Mouse (Mus musculus): Measurements from ENCODE around the gene Mavs. TPM values are rescaled to one million over a fixed set of nuclear protein-coding genes. Genes with fewer than 3 reads are reported as not detected.

Mavs gene
- polyA plus RNA-seq, 1 experiment from 2014 or later: 19.7 TPM

GRCm38 (mm10) chr2:131255738-131256137 lies 21.9 kb downstream of the Mavs start:
- H3K36me3 ChIP-seq (replicated peaks): no peaks in the 10 kb centered on the region
- no peak overlapping the region for H3K4me3 ChIP-seq
- WGBS: 48% methylated on average over 3 of the region's 3 CpGs
- no peaks in the 10 kb centered on the region for H3K27me3 ChIP-seq (ENCODE audit: poor library complexity, severe bottlenecking)
- DNase-seq (ENCODE audit: extremely low spot score, low spot score): no peak
- H3K27ac ChIP-seq: no peak overlapping the region
- H3K4me1 ChIP-seq: peaks cover 29% of the 10 kb centered on the region
- no peaks in the 10 kb centered on the region for H3K9me3 ChIP-seq

- Histone ChIP-seq H3K36me3 (replicated peaks) (no peaks in the 10 kb centered on the region), H3K27me3 (ENCODE audit: poor library complexity, severe bottlenecking) (no peaks in the 10 kb centered on the region), H3K27ac (no peak overlapping the region), H3K4me3 (no peak overlapping the region), H3K9me3 (no peaks in the 10 kb centered on the region), H3K4me1 (peaks cover 45% of the 10 kb centered on the region)
- 84% methylated on average over 8 of the region's 8 CpGs for WGBS
- DNase-seq (ENCODE audit: extremely low spot score, low spot score): no peak
These were observed 24.8 kb downstream of the Mavs start for GRCm38 (mm10) chr2:131258693-131259092.

- peak overlapping the region; percentile 99 for H3K27ac ChIP-seq
- peaks cover 54% of the 10 kb centered on the region for H3K4me1 ChIP-seq
- H3K36me3 ChIP-seq (replicated peaks): peaks cover 2% of the 10 kb centered on the region; the same call in 1 of the 2 replicates
- no peaks in the 10 kb centered on the region for H3K9me3 ChIP-seq
- DNase-seq (ENCODE audit: extremely low spot score, low spot score): no peak
- H3K27me3 ChIP-seq (ENCODE audit: poor library complexity, severe bottlenecking): no peaks in the 10 kb centered on the region
- peak overlapping the region; percentile 83 for H3K4me3 ChIP-seq
- WGBS: 71% methylated on average over 9 of the region's 9 CpGs
These were observed 26.9 kb downstream of the Mavs start for GRCm38 (mm10) chr2:131260544-131261307.

GRCm38 (mm10) chr2:131261481-131262212 lies 27.8 kb downstream of the Mavs start:
- H3K9me3 ChIP-seq: no peaks in the 10 kb centered on the region
- H3K27me3 ChIP-seq (ENCODE audit: poor library complexity, severe bottlenecking): no peaks in the 10 kb centered on the region
- peaks cover 53% of the 10 kb centered on the region for H3K4me1 ChIP-seq
- H3K4me3 ChIP-seq: peak overlapping the region; percentile 83
- 6% methylated on average over 10 of the region's 10 CpGs for WGBS
- H3K27ac ChIP-seq: peak overlapping the region; percentile 99
- peaks cover 3% of the 10 kb centered on the region for H3K36me3 ChIP-seq (replicated peaks)
- no peak for DNase-seq (ENCODE audit: extremely low spot score, low spot score)

- no peaks in the 10 kb centered on the region for H3K9me3 ChIP-seq
- peaks cover 47% of the 10 kb centered on the region for H3K4me1 ChIP-seq
- under 1% methylated on average over 47 of the region's 49 CpGs for WGBS
- H3K36me3 ChIP-seq (replicated peaks): peaks cover 5% of the 10 kb centered on the region
- H3K27me3 ChIP-seq (ENCODE audit: poor library complexity, severe bottlenecking): no peaks in the 10 kb centered on the region
- peak within 1 kb of the TSS; percentile 99 for H3K27ac ChIP-seq
- H3K4me3 ChIP-seq: peak within 1 kb of the TSS; percentile 83
- DNase-seq (ENCODE audit: extremely low spot score, low spot score): peak; percentile 98
These were observed 28.4 kb downstream of the Mavs start, which contains the start of gene Pank2 for GRCm38 (mm10) chr2:131262213-131262672. TSS of gene Pank2 (plus strand) at chr2:131262495.

- Histone ChIP-seq H3K27ac (peak overlapping the region; percentile 99), H3K36me3 (replicated peaks) (peaks cover 10% of the 10 kb centered on the region), H3K27me3 (ENCODE audit: poor library complexity, severe bottlenecking) (no peaks in the 10 kb centered on the region), H3K9me3 (no peaks in the 10 kb centered on the region), H3K4me1 (peaks cover 40% of the 10 kb centered on the region), H3K4me3 (peak overlapping the region; percentile 83)
- DNase-seq (ENCODE audit: extremely low spot score, low spot score): no peak
- under 1% methylated on average over 59 of the region's 59 CpGs for WGBS
These were observed 29.1 kb downstream of the Mavs start for GRCm38 (mm10) chr2:131262680-131263670.

GRCm38 (mm10) chr2:131264027-131264426 lies 30.2 kb downstream of the Mavs start:
- H3K27ac ChIP-seq: no peak overlapping the region
- peak overlapping the region; percentile 83 for H3K4me3 ChIP-seq
- WGBS: 85% methylated on average over 6 of the region's 6 CpGs
- H3K9me3 ChIP-seq: no peaks in the 10 kb centered on the region
- DNase-seq (ENCODE audit: extremely low spot score, low spot score): no peak
- H3K27me3 ChIP-seq (ENCODE audit: poor library complexity, severe bottlenecking): no peaks in the 10 kb centered on the region
- H3K4me1 ChIP-seq: peaks cover 39% of the 10 kb centered on the region
- H3K36me3 ChIP-seq (replicated peaks): peaks cover 20% of the 10 kb centered on the region

- peak overlapping the region; percentile 83; the same call in 1 of the 2 replicates for H3K4me3 ChIP-seq
- no peak for DNase-seq (ENCODE audit: extremely low spot score, low spot score)
- H3K27me3 ChIP-seq (ENCODE audit: poor library complexity, severe bottlenecking): no peaks in the 10 kb centered on the region
- no peak overlapping the region for H3K27ac ChIP-seq
- 84% methylated on average over 2 of the region's 2 CpGs for WGBS
- H3K4me1 ChIP-seq: peaks cover 39% of the 10 kb centered on the region
- no peaks in the 10 kb centered on the region for H3K9me3 ChIP-seq
- H3K36me3 ChIP-seq (replicated peaks): peaks cover 31% of the 10 kb centered on the region
These were observed 31.2 kb downstream of the Mavs start for GRCm38 (mm10) chr2:131265056-131265455.

GRCm38 (mm10) chr2:131275493-131275892 lies 41.6 kb downstream of the Mavs start:
- DNase-seq (ENCODE audit: extremely low spot score, low spot score): no peak
- H3K27ac ChIP-seq: no peak overlapping the region
- no peaks in the 10 kb centered on the region for H3K27me3 ChIP-seq (ENCODE audit: poor library complexity, severe bottlenecking)
- 95% methylated on average over 3 of the region's 3 CpGs for WGBS
- H3K36me3 ChIP-seq (replicated peaks): peaks cover 89% of the 10 kb centered on the region
- no peaks in the 10 kb centered on the region for H3K9me3 ChIP-seq
- no peak overlapping the region for H3K4me3 ChIP-seq
- no peaks in the 10 kb centered on the region for H3K4me1 ChIP-seq

GRCm38 (mm10) chr2:131276722-131277121 lies 42.9 kb downstream of the Mavs start:
- Histone ChIP-seq H3K9me3 (no peaks in the 10 kb centered on the region), H3K4me1 (no peaks in the 10 kb centered on the region), H3K27me3 (ENCODE audit: poor library complexity, severe bottlenecking) (no peaks in the 10 kb centered on the region), H3K4me3 (no peak overlapping the region), H3K36me3 (replicated peaks) (peaks cover 89% of the 10 kb centered on the region), H3K27ac (no peak overlapping the region)
- no peak for DNase-seq (ENCODE audit: extremely low spot score, low spot score)
- WGBS: 95% methylated on average over 5 of the region's 5 CpGs

GRCm38 (mm10) chr2:131281596-131281995 lies 47.7 kb downstream of the Mavs start:
- no peak for DNase-seq (ENCODE audit: extremely low spot score, low spot score)
- Histone ChIP-seq H3K9me3 (no peaks in the 10 kb centered on the region), H3K27me3 (ENCODE audit: poor library complexity, severe bottlenecking) (no peaks in the 10 kb centered on the region), H3K36me3 (replicated peaks) (peaks cover 97% of the 10 kb centered on the region), H3K27ac (no peak overlapping the region), H3K4me1 (no peaks in the 10 kb centered on the region), H3K4me3 (no peak overlapping the region)
- 74% methylated on average over 1 of the region's 1 CpGs for WGBS

GRCm38 (mm10) chr2:131286276-131286675 lies 52.4 kb downstream of the Mavs start:
- H3K36me3 ChIP-seq (replicated peaks): peaks cover 92% of the 10 kb centered on the region
- 95% methylated on average over 1 of the region's 1 CpGs for WGBS
- no peaks in the 10 kb centered on the region for H3K9me3 ChIP-seq
- no peaks in the 10 kb centered on the region for H3K27me3 ChIP-seq (ENCODE audit: poor library complexity, severe bottlenecking)
- H3K4me1 ChIP-seq: no peaks in the 10 kb centered on the region
- no peak overlapping the region for H3K27ac ChIP-seq
- DNase-seq (ENCODE audit: extremely low spot score, low spot score): no peak
- H3K4me3 ChIP-seq: no peak overlapping the region
